Mouse (Mus musculus): ENCODE data around the gene Ruvbl2.

- no peak for TF ChIP-seq CTCF (IDR thresholded peaks at IDR 0.05; ENCODE audit: borderline replicate concordance, extremely low read depth, insufficient read depth, insufficient read length)
- TF ChIP-seq POLR2A (IDR thresholded peaks at IDR 0.05; ENCODE audit: borderline replicate concordance, extremely low read depth, insufficient read depth, insufficient read length, poor library complexity, severe bottlenecking): no peak
Observed at GRCm38 (mm10) chr7:45414740-45415224, 23.1 kb downstream of the Ruvbl2 start.
